Mouse (Mus musculus) CH12.LX (cell line): ENCODE results near the gene Lime1.

Experiments used
- BHLHE40 ChIP-seq: IDR thresholded peaks from 2 replicates; pipeline ENCODE4 v1.6.1; 2011; ENCODE audit warnings: mild to moderate bottlenecking, low read depth, low read length, improper control_type of control experiment
- CHD2 ChIP-seq: IDR thresholded peaks from 2 replicates; pipeline ENCODE4 v1.6.1; 2011; ENCODE audit warnings: low read length, improper control_type of control experiment
- CTCF ChIP-seq, 2 experiments: IDR thresholded peaks in 1 of 2; conservative IDR thresholded peaks in 1 of 2; 2 replicates each; pipeline ENCODE4 v1.5.1; 2011 to 2012; ENCODE audit warnings: low read depth in 2 of 2, low read length in 2 of 2, improper control_type of control experiment in 1 of 2, inconsistent platforms in 1 of 2, mild to moderate bottlenecking in 1 of 2, moderate library complexity in 1 of 2
- EP300 ChIP-seq: IDR thresholded peaks from 2 replicates; pipeline ENCODE4 v1.6.1; 2011; ENCODE audit warnings: low read length, improper control_type of control experiment
- ETS1 ChIP-seq: conservative IDR thresholded peaks from 2 replicates; pipeline ENCODE4 v1.6.1; 2012; ENCODE audit warnings: low read depth, mild to moderate bottlenecking, inconsistent platforms, low read length, improper control_type of control experiment, moderate library complexity
- MYC ChIP-seq: IDR thresholded peaks from 2 replicates; pipeline ENCODE4 v1.6.1; 2011; ENCODE audit warnings: low read depth, mild to moderate bottlenecking, improper control_type of control experiment, low read length
- POLR2A ChIP-seq: IDR thresholded peaks from 2 replicates; pipeline ENCODE4 v1.6.1; 2011; ENCODE audit warnings: low read depth, mild to moderate bottlenecking, improper control_type of control experiment, low read length
- POLR2AphosphoS2 ChIP-seq: IDR thresholded peaks from 2 replicates; pipeline ENCODE4 v1.6.1; 2011; ENCODE audit warnings: low read depth, low read length, improper control_type of control experiment
- TBP ChIP-seq: conservative IDR thresholded peaks from 2 replicates; pipeline ENCODE4 v1.6.1; 2011; ENCODE audit warnings: low read depth, low read length, improper control_type of control experiment

DNA sequence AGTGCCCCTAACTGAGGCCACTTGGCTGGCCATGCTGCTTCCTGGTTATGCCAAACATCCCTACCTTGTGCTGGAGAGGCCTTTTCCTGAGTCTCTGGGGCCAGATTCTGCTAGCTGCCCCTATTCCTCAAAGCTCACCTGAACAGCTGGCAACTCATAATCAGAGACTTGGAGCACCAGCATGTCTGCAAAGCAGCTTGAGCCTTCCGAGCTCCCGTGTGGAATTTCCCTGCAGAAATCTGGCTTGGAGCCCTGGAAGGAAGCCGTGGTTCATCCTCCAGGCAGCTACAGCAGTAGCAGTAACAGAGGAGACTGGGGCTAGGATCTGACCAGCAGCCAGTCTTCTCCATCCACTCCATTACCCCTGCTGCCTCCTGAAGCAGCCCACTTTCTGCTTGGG is 6.0 kb downstream of the Lime1 start:
- TF ChIP-seq CTCF (conservative IDR thresholded peaks at IDR 0.05 in 1 of 2, IDR thresholded peaks at IDR 0.05 in 1 of 2; ENCODE audit: low read depth in 2 of 2, low read length in 2 of 2) (no peak), POLR2A (no peak), ETS1 (no peak), TBP (no peak), BHLHE40 (no peak), POLR2AphosphoS2 (no peak), EP300 (no peak), CHD2 (no peak), MYC (no peak)
